ENCODE assay signal across 30 mouse cellular contexts in the genomic region with DNA sequence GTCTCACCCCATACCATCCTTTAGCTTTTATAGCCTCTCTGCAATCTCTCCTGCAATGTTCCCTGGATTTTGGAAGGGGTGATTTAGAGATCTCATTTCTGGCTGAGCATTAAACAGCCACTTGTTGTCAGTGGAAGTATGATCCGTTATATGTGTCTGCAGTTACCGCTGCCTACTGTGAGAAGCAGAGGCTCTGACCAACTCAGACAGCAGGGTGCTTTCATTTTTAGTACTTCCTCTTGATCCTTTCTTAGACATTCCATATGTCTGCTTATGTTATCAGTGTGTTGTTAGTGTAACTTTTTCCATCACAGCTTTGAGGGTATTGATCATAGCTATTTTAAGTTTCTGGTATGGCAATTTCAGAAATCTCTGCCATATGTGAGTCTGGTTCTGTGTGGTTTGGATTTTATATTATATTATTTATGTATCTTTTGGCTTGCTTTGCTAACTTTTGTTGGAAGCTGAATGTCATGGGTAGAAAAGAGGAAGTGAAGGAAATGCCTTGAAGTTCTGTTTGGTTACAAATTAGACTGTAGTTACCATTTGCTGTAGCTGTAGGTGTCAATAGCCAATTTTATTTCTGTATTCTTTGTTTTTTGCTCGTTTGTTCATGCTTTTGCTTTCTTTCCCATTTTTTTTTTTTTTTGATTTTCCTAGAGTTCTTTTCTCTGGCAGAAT. TPM values are rescaled to one million over a fixed set of nuclear protein-coding genes. Genes with fewer than 3 reads are reported as not detected.
A peak's percentile ranks its signal among the peaks of the same experiment; 100 is the strongest.
DNase-seq lines count a peak whose midpoint lies in the region; ATAC-seq and TF ChIP-seq lines count a peak whose summit lies in the region.
"Had no signal": no experiment of that assay in that cellular context is flagged by ENCODE, and none has a peak within 500 bp of the region (broad histone marks: within the 10 kb centered on the region; RNA-seq: fewer than 3 reads in every experiment).

No protein-coding gene starts in this region.

- no peak overlapping the region for H3K4me2 ChIP-seq in forebrain, embryonic 16.5 days (ENCODE audit: low read length)
- peak overlapping the region; percentile 5 for H3K4me2 ChIP-seq in myocyte (ENCODE audit: low read depth)
- H3K4me2 ChIP-seq in hindbrain, embryonic 11.5 days (replicated peaks; ENCODE audit: low read depth, low read length): no peak overlapping the region
- H3K4me2 ChIP-seq: forebrain, embryonic 15.5 days; heart, embryonic 15.5 days; hindbrain, embryonic 15.5 days; limb, embryonic 12.5 days; liver, embryonic 12.5 days; midbrain, embryonic 13.5 days; stomach, embryonic 15.5 days had no signal

- ATAC-seq in forebrain, embryonic 16.5 days: peak; percentile 20; the same call in 1 of the 2 replicates
- no peak for ATAC-seq in hindbrain, embryonic 11.5 days (ENCODE audit: low FRiP score)
- ATAC-seq: forebrain, embryonic 15.5 days; liver, embryonic 12.5 days; midbrain, embryonic 13.5 days had no signal

- no peak overlapping the region for H3K9ac ChIP-seq in forebrain, embryonic 16.5 days (replicated peaks; ENCODE audit: low read depth, low read length)
- H3K9ac ChIP-seq in hindbrain, embryonic 11.5 days (ENCODE audit: low read depth, low read length): no peak overlapping the region
- H3K9ac ChIP-seq: forebrain, embryonic 15.5 days; heart, embryonic 15.5 days; hindbrain, embryonic 15.5 days; limb, embryonic 12.5 days; liver, embryonic 12.5 days; midbrain, embryonic 13.5 days; stomach, embryonic 15.5 days had no signal

- H3K27me3 ChIP-seq in forebrain, embryonic 16.5 days (replicated peaks; ENCODE audit: control insufficient read depth, insufficient read depth, low read length): no peaks in the 10 kb centered on the region
- H3K27me3 ChIP-seq in forebrain, embryonic 10.5 days (ENCODE audit: poor library complexity, severe bottlenecking): no peaks in the 10 kb centered on the region
- H3K27me3 ChIP-seq in myocyte (ENCODE audit: control insufficient read depth, insufficient read depth, insufficient read length): no peaks in the 10 kb centered on the region
- H3K27me3 ChIP-seq in hindbrain, embryonic 11.5 days (ENCODE audit: control insufficient read depth, insufficient read depth, low read length): no peaks in the 10 kb centered on the region
- H3K27me3 ChIP-seq: forebrain, embryonic 15.5 days; heart, embryonic 15.5 days; hindbrain, embryonic 15.5 days; limb, embryonic 12.5 days; liver, embryonic 12.5 days; megakaryocyte, embryonic 14.5 days; midbrain, embryonic 13.5 days; stomach, embryonic 15.5 days had no signal

- H3K27ac ChIP-seq in forebrain, embryonic 16.5 days (ENCODE audit: low read length): no peak overlapping the region
- H3K27ac ChIP-seq in forebrain, embryonic 10.5 days: no peak overlapping the region
- no peak overlapping the region for H3K27ac ChIP-seq in hindbrain, embryonic 11.5 days (ENCODE audit: low read depth, low read length)
- H3K27ac ChIP-seq: forebrain, embryonic 15.5 days; heart, embryonic 15.5 days; hindbrain, embryonic 15.5 days; limb, embryonic 12.5 days; liver, embryonic 12.5 days; midbrain, embryonic 13.5 days; stomach, embryonic 15.5 days had no signal

- no peak for DNase-seq in forebrain, embryonic 10.5 days (ENCODE audit: extremely low spot score, low spot score)
- peak; percentile 6 for DNase-seq in layer of hippocampus, adult 9-11 months
- no peak for DNase-seq in layer of hippocampus, postnatal 25 days (ENCODE audit: extremely low spot score in 1 of 2, low spot score in 1 of 2)
- DNase-seq in c-Kit-positive CD71-negative TER-119-negative erythroid progenitor cells, embryonic 14.5 days (ENCODE audit: low read depth): peak; percentile 2
- no peak for DNase-seq in hindbrain, embryonic 11.5 days (ENCODE audit: low spot score)
- DNase-seq in adrenal gland, adult 18-20 months (ENCODE audit: low spot score in 2 of 2): no peak
- DNase-seq: adrenal gland, postnatal 36 days; cerebellum, adult 18-20 months; cerebellum, postnatal 14 days; gastrocnemius, postnatal 36 days; heart, postnatal 36 days; kidney, adult 8-10 months; lung, adult 18-20 months; lung, postnatal 10 days; right cerebral cortex, postnatal 14 days; thymus, adult 2 months; thymus, postnatal 4 days had no signal

- H3K4me1 ChIP-seq in forebrain, embryonic 16.5 days (replicated peaks; ENCODE audit: control insufficient read depth, insufficient read depth, low read length): no peaks in the 10 kb centered on the region
- no peaks in the 10 kb centered on the region for H3K4me1 ChIP-seq in forebrain, embryonic 10.5 days
- H3K4me1 ChIP-seq in hindbrain, embryonic 11.5 days (replicated peaks; ENCODE audit: control insufficient read depth, insufficient read depth, low read length): no peaks in the 10 kb centered on the region
- H3K4me1 ChIP-seq: forebrain, embryonic 15.5 days; hindbrain, embryonic 15.5 days; limb, embryonic 12.5 days; liver, embryonic 12.5 days; megakaryocyte, embryonic 14.5 days; midbrain, embryonic 13.5 days; stomach, embryonic 15.5 days had no signal

- H3K79me2 ChIP-seq in myocyte (ENCODE audit: control insufficient read depth, insufficient read depth): no peaks in the 10 kb centered on the region

- H3K4me3 ChIP-seq in forebrain, embryonic 16.5 days (replicated peaks; ENCODE audit: low read length): no peak overlapping the region
- no peak overlapping the region for H3K4me3 ChIP-seq in forebrain, embryonic 10.5 days
- H3K4me3 ChIP-seq in myocyte: no peak overlapping the region
- H3K4me3 ChIP-seq in hindbrain, embryonic 11.5 days (ENCODE audit: low read depth, low read length): no peak overlapping the region
- H3K4me3 ChIP-seq: forebrain, embryonic 15.5 days; heart, embryonic 15.5 days; hindbrain, embryonic 15.5 days; limb, embryonic 12.5 days; liver, embryonic 12.5 days; megakaryocyte, embryonic 14.5 days; midbrain, embryonic 13.5 days; stomach, embryonic 15.5 days had no signal

- H3ac ChIP-seq in myocyte (ENCODE audit: control insufficient read depth, insufficient read length): no peak overlapping the region

- no peaks in the 10 kb centered on the region for H3K9me3 ChIP-seq in forebrain, embryonic 16.5 days (ENCODE audit: control insufficient read depth, low read length)
- no peaks in the 10 kb centered on the region for H3K9me3 ChIP-seq in forebrain, embryonic 10.5 days
- H3K9me3 ChIP-seq in hindbrain, embryonic 11.5 days (ENCODE audit: control insufficient read depth, low read length): no peaks in the 10 kb centered on the region
- H3K9me3 ChIP-seq: forebrain, embryonic 15.5 days; heart, embryonic 15.5 days; hindbrain, embryonic 15.5 days; limb, embryonic 12.5 days; liver, embryonic 12.5 days; megakaryocyte, embryonic 14.5 days; midbrain, embryonic 13.5 days; stomach, embryonic 15.5 days had no signal

- WGBS in forebrain, embryonic 16.5 days: 62% methylated on average over 3 of the region's 3 CpGs
- 84% methylated on average over 3 of the region's 3 CpGs for WGBS in forebrain, embryonic 10.5 days
- 71% methylated on average over 3 of the region's 3 CpGs for WGBS in hindbrain, embryonic 11.5 days

- no peak for TF ChIP-seq POLR2A in myocyte (IDR thresholded peaks at IDR 0.05; ENCODE audit: insufficient read length, low read depth)

- no peaks in the 10 kb centered on the region for H3K36me3 ChIP-seq in forebrain, embryonic 16.5 days (ENCODE audit: control insufficient read depth, insufficient read depth)
- H3K36me3 ChIP-seq in forebrain, embryonic 10.5 days (replicated peaks): no peaks in the 10 kb centered on the region
- no peaks in the 10 kb centered on the region for H3K36me3 ChIP-seq in myocyte (ENCODE audit: control insufficient read depth, insufficient read depth)
- no peaks in the 10 kb centered on the region for H3K36me3 ChIP-seq in hindbrain, embryonic 11.5 days (ENCODE audit: control insufficient read depth, insufficient read depth, low read length)
- H3K36me3 ChIP-seq: forebrain, embryonic 15.5 days; heart, embryonic 15.5 days; hindbrain, embryonic 15.5 days; limb, embryonic 12.5 days; liver, embryonic 12.5 days; midbrain, embryonic 13.5 days; stomach, embryonic 15.5 days had no signal

TF ChIP-seq in myocyte, 11 proteins besides CTCF, POLR2A, EP300 and RAD21:
- no peak for TF ChIP-seq CEBPB (IDR thresholded peaks at IDR 0.05; ENCODE audit: insufficient read depth, poor library complexity, severe bottlenecking)
- TF ChIP-seq MYOG (IDR thresholded peaks at IDR 0.05; ENCODE audit: control insufficient read depth in 1 of 3, insufficient read depth in 1 of 3, insufficient read length in 2 of 3, low read depth in 2 of 3): no peak
- no peak for TF ChIP-seq TCF3 (IDR thresholded peaks at IDR 0.05; ENCODE audit: insufficient read length, low read depth)
- no peak for TF ChIP-seq SRF (IDR thresholded peaks at IDR 0.05; ENCODE audit: control insufficient read depth, insufficient read length, low read depth)
- TF ChIP-seq MYOD1 (IDR thresholded peaks at IDR 0.05; ENCODE audit: control insufficient read depth in 1 of 3, insufficient read length in 2 of 3, low read depth in 2 of 3): no peak
- TF ChIP-seq USF1 (IDR thresholded peaks at IDR 0.05; ENCODE audit: low read depth): no peak
- TF ChIP-seq REST (IDR thresholded peaks at IDR 0.05; ENCODE audit: insufficient read depth, insufficient read length): no peak
- TF ChIP-seq POLR2AphosphoS2 (IDR thresholded peaks at IDR 0.05; ENCODE audit: insufficient read length, low read depth): no peak
- TF ChIP-seq TCF12 (IDR thresholded peaks at IDR 0.05; ENCODE audit: insufficient read depth, poor library complexity, severe bottlenecking): no peak
- TF ChIP-seq MAX (IDR thresholded peaks at IDR 0.05; ENCODE audit: low read depth): no peak
- no peak for TF ChIP-seq E2F4 (IDR thresholded peaks at IDR 0.05; ENCODE audit: insufficient read depth)

RNA-seq across cellular contexts. Expression of gene Gm4737, which starts 6.1 kb away (rescaled TPM):
- polyA plus RNA-seq in forebrain, embryonic 16.5 days (2015; fragmentation: Nextera tagmentation; extraction: Ambion mirVana): 2.3 and 2.9 TPM in 2 replicates
- polyA plus RNA-seq in forebrain, embryonic 10.5 days (2016; fragmentation: Nextera tagmentation; extraction: Ambion mirVana): 3.9 and 4.5 TPM in 2 replicates
- total RNA-seq in layer of hippocampus, postnatal 25 days (2021): 10 to 100 TPM; 15.0 to 16.3 TPM
- 122 TPM for polyA plus RNA-seq in myocyte (2012; fragmentation: generic; extraction: Trizol)
- polyA plus RNA-seq in hindbrain, embryonic 11.5 days (2014; fragmentation: Nextera tagmentation; extraction: Ambion mirVana): 2.6 and 2.7 TPM in 2 replicates
- total RNA-seq in adrenal gland, adult 18-20 months (2021): 10 to 100 TPM; 25.4 to 31.3 TPM

RNA-seq across cellular contexts. Expression of gene Cd96, which starts 28.8 kb away (rescaled TPM):
- polyA plus RNA-seq in forebrain, embryonic 16.5 days (2015; fragmentation: Nextera tagmentation; extraction: Ambion mirVana): 0.11 TPM in 1 of 2 replicates, not detected in the other
- not detected in 2 replicates for polyA plus RNA-seq in forebrain, embryonic 10.5 days (2016; fragmentation: Nextera tagmentation; extraction: Ambion mirVana)
- under 1 TPM in 1 of 2 experiments, not detected in 1; 0.25 TPM for total RNA-seq in layer of hippocampus, postnatal 25 days (2021)
- not detected for polyA plus RNA-seq in myocyte (2012; fragmentation: generic; extraction: Trizol)
- 0.08 TPM in 1 of 2 replicates, not detected in the other for polyA plus RNA-seq in hindbrain, embryonic 11.5 days (2014; fragmentation: Nextera tagmentation; extraction: Ambion mirVana)
- total RNA-seq in adrenal gland, adult 18-20 months (2021): under 1 TPM in 1 of 2 experiments, not detected in 1; 0.16 TPM
- total RNA-seq: adrenal gland, postnatal 36 days; gastrocnemius, adult 18-20 months; gastrocnemius, postnatal 36 days; heart, postnatal 36 days; layer of hippocampus, postnatal 10 days; left cerebral cortex, postnatal 10 days had no signal
- polyA plus RNA-seq: forebrain, embryonic 15.5 days; hindbrain, embryonic 15.5 days; limb, embryonic 12.5 days; midbrain, embryonic 13.5 days had no signal

Comparison
In these comparisons a context has a peak if more than half of its experiments do, and no peak if none do; other contexts are left out.
1. DNase-seq: peak in layer of hippocampus, adult 9-11 months (single experiment) and c-Kit-positive CD71-negative TER-119-negative erythroid progenitor cells, embryonic 14.5 days (single experiment); none in forebrain, embryonic 10.5 days (single experiment), layer of hippocampus, postnatal 25 days (0 of 2), hindbrain, embryonic 11.5 days (single experiment) and adrenal gland, adult 18-20 months (0 of 2).
2. RNA of gene Gm4737, which starts 6.1 kb away (polyA plus RNA-seq): 122 TPM in myocyte (single experiment); 3.9 to 4.5 TPM in forebrain, embryonic 10.5 days, 2.3 to 2.9 TPM in forebrain, embryonic 16.5 days and 2.6 to 2.7 TPM in hindbrain, embryonic 11.5 days; every median in the first group is over 10 times any median in the second.